Mouse (Mus musculus) T-helper 1 cell (primary cell): ENCODE data around the gene Gm7694.

Source experiments
- in situ Hi-C: fragments of 300-600 bp; cut with MboI, MseI; formaldehyde crosslinking; loops from one replicate; pipeline ENCODE4 v1.15.1; 2025; ENCODE audit warnings: high pct_unique_total_duplicates

Gene Gm7694

DNA sequence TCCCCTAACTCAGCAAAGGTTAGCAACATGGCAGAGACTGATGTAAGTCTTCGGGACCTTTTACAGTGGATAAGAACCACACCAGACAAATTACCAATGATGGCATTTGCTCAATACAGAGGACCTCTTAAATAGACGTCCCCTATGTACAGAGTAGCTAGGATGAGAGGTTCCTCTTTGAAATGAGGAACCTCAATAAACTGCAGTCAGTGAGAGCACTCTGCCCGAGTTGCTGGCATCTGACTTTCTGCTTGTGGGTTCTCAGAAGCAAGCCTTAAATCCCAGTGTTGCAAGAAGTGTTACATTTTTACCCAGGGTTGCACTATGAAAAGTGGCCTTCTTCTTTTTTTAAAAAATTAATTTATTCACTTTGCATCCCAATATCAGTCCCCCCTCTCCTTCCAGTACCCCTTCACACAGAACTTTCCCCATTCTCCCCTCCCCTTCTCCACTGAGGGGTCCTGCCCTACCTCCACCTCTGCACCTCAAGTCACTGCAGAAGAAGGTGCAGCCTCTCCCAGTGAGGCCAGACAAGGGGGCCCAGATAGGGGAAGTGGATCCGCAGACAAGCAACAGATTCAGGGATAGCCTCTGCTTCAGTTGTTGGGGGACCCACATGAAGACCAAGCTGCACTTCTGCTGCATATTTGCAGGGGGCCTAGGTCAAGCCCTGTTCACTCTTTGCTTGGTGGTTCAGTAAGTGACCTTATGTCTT lies 23.6 kb downstream of the Gm7694 start:
- in situ Hi-C loops, result no loop called here

- in situ Hi-C loops, result no loop called here
These were observed 29.1 kb downstream of the Gm7694 start, which contains the start of gene Sh2d1b1 for GRCm38 (mm10) chr1:170277016-170277415. Gene Sh2d1b1 (plus strand): TSS chr1:170277320.

DNA sequence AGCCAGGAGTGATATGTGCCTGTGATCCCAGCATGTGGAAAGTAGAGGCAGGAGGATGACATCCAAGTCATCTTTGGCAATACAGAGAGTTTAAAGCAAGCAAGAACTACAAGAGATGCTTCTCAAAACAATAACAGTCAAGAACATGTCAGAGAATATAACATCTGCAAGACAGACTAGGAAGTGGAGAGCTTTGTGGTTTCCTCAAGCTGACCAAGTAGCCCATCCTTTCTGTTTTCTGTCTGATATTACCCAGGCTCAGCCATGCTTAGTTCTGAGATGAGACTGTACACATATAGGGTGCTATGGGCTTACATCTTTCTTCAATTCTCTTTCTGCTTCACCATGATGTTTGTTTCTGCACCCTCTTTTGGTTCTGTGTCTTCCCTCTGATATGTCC lies 32.9 kb downstream of the Gm7694 start:
- in situ Hi-C loops, result no loop called here

DNA sequence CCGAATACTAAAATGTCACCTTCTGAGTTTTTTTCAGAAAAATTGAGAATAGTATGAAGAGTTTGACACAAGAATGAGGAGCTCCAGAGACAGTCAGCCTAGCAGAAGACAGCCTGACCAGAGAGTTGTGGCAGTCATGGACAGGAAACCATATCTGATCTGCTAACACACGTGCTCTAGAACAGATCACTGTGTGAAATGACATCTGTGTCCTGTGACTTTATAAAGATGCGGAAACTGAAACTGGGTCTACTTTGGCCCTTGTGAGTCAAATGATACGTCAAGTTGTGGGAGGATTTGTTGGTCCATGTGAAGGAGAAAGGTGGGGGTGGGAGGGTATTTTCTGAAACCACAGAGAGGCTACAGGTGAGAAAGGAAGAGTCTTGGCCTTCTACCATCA lies 35.4 kb downstream of the Gm7694 start:
- in situ Hi-C loops, result no loop called here

GRCm38 (mm10) chr1:170270281-170270680 lies 35.9 kb downstream of the Gm7694 start:
- in situ Hi-C loops, result no loop called here

- in situ Hi-C loops, result no loop called here
These were observed 50.6 kb downstream of the Gm7694 start for GRCm38 (mm10) chr1:170255560-170255910.

DNA sequence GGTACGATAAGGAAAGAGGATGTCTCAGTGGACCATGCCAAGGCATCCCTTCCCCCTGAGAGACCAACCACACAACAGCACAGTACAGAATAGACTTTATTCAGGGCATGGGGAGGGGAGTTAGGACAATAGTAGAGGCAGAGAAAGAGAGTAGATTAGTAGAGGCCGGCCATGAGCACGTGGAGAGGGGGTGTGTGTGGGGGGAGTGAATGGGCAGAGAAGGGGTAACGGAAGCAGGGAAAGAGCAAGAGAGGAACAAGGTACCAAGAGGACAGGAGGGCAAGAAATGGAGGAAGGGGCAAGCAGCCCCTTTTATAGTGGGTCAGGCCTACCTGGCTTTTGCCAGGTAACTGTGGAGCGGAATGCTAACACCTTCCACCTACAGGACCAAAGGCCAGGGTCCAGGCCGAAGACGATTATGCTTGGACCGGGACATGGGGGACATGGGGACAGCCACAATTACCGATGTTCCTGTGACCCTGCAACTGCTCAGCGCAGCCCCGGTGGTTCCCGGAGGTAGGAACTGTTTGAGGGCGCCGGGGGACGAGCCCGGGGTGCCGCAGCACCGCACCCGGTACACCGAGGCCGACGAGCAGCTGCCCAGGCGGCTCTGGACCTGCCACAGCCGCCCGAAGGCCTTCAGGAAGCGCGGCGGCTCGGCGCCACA lies 51.1 kb downstream of the Gm7694 start:
- in situ Hi-C loops, result no loop called here
